Mouse (Mus musculus): Measurements from ENCODE around the gene Dync2h1.

- TF ChIP-seq POLR2A (IDR thresholded peaks at IDR 0.05; ENCODE audit: borderline replicate concordance, insufficient read depth, low read length) = no peak
- TF ChIP-seq CTCF (IDR thresholded peaks at IDR 0.05; ENCODE audit: borderline replicate concordance, insufficient read depth, low read depth, low read length) = no peak
Measured at GRCm38 (mm10) chr9:6927399-6928035, 256.7 kb downstream of the Dync2h1 start.
